Mouse (Mus musculus) myocyte (in vitro differentiated cells): ENCODE data around the gene Gpm6a.

Experiments used
- E2F4 ChIP-seq: IDR thresholded peaks from one replicate; pipeline ENCODE4 v1.6.1; 2011; ENCODE audit warnings: mild to moderate bottlenecking, control low read depth, moderate library complexity; ENCODE audit not compliant: insufficient read depth
- MAX ChIP-seq: IDR thresholded peaks from one replicate; pipeline ENCODE4 v1.6.1; 2011; ENCODE audit warnings: low read depth, mild to moderate bottlenecking, control low read depth
- MYOD1 ChIP-seq, 3 experiments: IDR thresholded peaks; one replicate each; pipeline ENCODE4 v1.6.1; 2011; ENCODE audit warnings: control low read depth in 2 of 3, low read depth in 2 of 3, mild to moderate bottlenecking in 2 of 3, moderate library complexity in 1 of 3; ENCODE audit not compliant: insufficient read length in 2 of 3, control insufficient read depth in 1 of 3
- MYOG ChIP-seq, 3 experiments: IDR thresholded peaks; one replicate each; pipeline ENCODE4 v1.6.1; 2011; ENCODE audit warnings: control low read depth in 2 of 3, low read depth in 2 of 3, mild to moderate bottlenecking in 2 of 3; ENCODE audit not compliant: insufficient read length in 2 of 3, control insufficient read depth in 1 of 3, insufficient read depth in 1 of 3
- POLR2A ChIP-seq: IDR thresholded peaks from one replicate; pipeline ENCODE4 v1.6.1; 2011; ENCODE audit warnings: low read depth, mild to moderate bottlenecking, control low read depth, moderate library complexity; ENCODE audit not compliant: insufficient read length
- POLR2AphosphoS2 ChIP-seq: IDR thresholded peaks from one replicate; pipeline ENCODE4 v1.6.1; 2011; ENCODE audit warnings: low read depth, control low read depth; ENCODE audit not compliant: insufficient read length
- REST ChIP-seq: IDR thresholded peaks from one replicate; pipeline ENCODE4 v1.6.1; 2011; ENCODE audit warnings: mild to moderate bottlenecking, control low read depth, moderate library complexity; ENCODE audit not compliant: insufficient read depth, insufficient read length
- TCF12 ChIP-seq: IDR thresholded peaks from one replicate; pipeline ENCODE4 v1.6.1; 2011; ENCODE audit warnings: mild to moderate bottlenecking, control low read depth; ENCODE audit not compliant: poor library complexity, insufficient read depth, severe bottlenecking
- TCF3 ChIP-seq: IDR thresholded peaks from one replicate; pipeline ENCODE4 v1.6.1; 2011; ENCODE audit warnings: low read depth, control low read depth; ENCODE audit not compliant: insufficient read length

DNA sequence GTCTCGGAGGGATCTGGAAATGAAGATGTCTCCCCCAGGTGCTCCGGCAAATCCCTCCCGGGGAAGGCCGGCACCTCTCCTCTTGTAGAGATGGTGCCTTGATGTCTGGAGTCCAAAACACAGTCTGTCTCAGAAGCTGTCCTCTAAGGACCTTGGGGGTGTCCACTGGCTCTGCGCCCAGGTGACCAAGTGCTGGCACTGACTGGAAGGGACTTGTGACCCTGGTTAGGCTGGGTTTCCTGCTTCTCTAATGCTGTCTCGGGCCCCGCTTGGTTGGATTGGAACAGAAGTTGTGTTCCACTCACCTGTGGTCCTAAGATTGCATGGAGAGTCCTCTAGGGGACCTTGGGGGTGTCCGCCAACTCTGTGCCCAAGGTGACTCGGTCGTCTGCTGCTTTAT lies 118.8 kb downstream of the Gpm6a start:
- TF ChIP-seq POLR2A (no peak), MAX (no peak), MYOG (IDR thresholded peaks at IDR 0.05; ENCODE audit: control insufficient read depth in 1 of 3, insufficient read depth in 1 of 3, insufficient read length in 2 of 3, low read depth in 2 of 3) (no peak), E2F4 (no peak), MYOD1 (IDR thresholded peaks at IDR 0.05; ENCODE audit: control insufficient read depth in 1 of 3, insufficient read length in 2 of 3, low read depth in 2 of 3) (no peak), TCF12 (no peak), REST (no peak), TCF3 (no peak), POLR2AphosphoS2 (no peak)
